Mouse (Mus musculus) splenic B cell, adult 2 months (primary cell): ENCODE data around the gene Mms19.
"Not testable (repeated sequence)": the region's sequence is repeated elsewhere in the genome, so short reads cannot be mapped to it uniquely, and the experiment has no call there.

Experiments used
- DNase-seq: peaks from one replicate; pipeline ENCODE4 v3.0.0-alpha.2; 2011; ENCODE audit warnings: low read depth, low spot score
- H3K27me3 ChIP-seq: 2 replicates; pipeline ENCODE4 v1.6.1; 2012; ENCODE audit warnings: mild to moderate bottlenecking, low read length, moderate library complexity, mixed read lengths; ENCODE audit not compliant: control insufficient read depth, poor library complexity, insufficient read depth, severe bottlenecking
- H3K36me3 ChIP-seq: 2 replicates; pipeline ENCODE4 v1.6.1; 2012; ENCODE audit warnings: mild to moderate bottlenecking, low read length, moderate library complexity, mixed read lengths; ENCODE audit not compliant: control insufficient read depth, poor library complexity, insufficient read depth, severe bottlenecking

Mms19 gene

GRCm38 (mm10) chr19:41932686-41933085, 48.3 kb downstream of the Mms19 start:
- H3K27me3 ChIP-seq, result no peaks in the 10 kb centered on the region
- peak; percentile 74 for DNase-seq

GRCm38 (mm10) chr19:41920412-41921067, 60.4 kb downstream of the Mms19 start:
- peaks cover 11% of the 10 kb centered on the region for H3K36me3 ChIP-seq
- no peaks in the 10 kb centered on the region for H3K27me3 ChIP-seq
- DNase-seq, result no peak

More at GRCm38 (mm10) chr19:41932686-41933085, 48.3 kb downstream of the Mms19 start:
- H3K36me3 ChIP-seq, result peaks cover 4% of the 10 kb centered on the region; the same call in 1 of the 2 replicates

GRCm38 (mm10) chr19:41919471-41919870, 61.5 kb downstream of the Mms19 start:
- DNase-seq, result no peak
- H3K27me3 ChIP-seq, result no peaks in the 10 kb centered on the region

GRCm38 (mm10) chr19:41916853-41917252, 64.1 kb downstream of the Mms19 start:
- no peak for DNase-seq
- peaks cover 9% of the 10 kb centered on the region for H3K36me3 ChIP-seq
- no peaks in the 10 kb centered on the region for H3K27me3 ChIP-seq

More at GRCm38 (mm10) chr19:41919471-41919870, 61.5 kb downstream of the Mms19 start:
- H3K36me3 ChIP-seq, result peaks cover 11% of the 10 kb centered on the region

GRCm38 (mm10) chr19:41915294-41915693, 65.7 kb downstream of the Mms19 start:
- DNase-seq, result no peak
- no peaks in the 10 kb centered on the region for H3K27me3 ChIP-seq
- H3K36me3 ChIP-seq, result peaks cover 9% of the 10 kb centered on the region

GRCm38 (mm10) chr19:41914592-41914882, 66.4 kb downstream of the Mms19 start:
- not testable (repeated sequence) for DNase-seq, H3K36me3 ChIP-seq, H3K27me3 ChIP-seq

GRCm38 (mm10) chr19:41913774-41914591, 67.0 kb downstream of the Mms19 start:
- DNase-seq, result no peak
- peaks cover 8% of the 10 kb centered on the region for H3K36me3 ChIP-seq
- H3K27me3 ChIP-seq, result no peaks in the 10 kb centered on the region

GRCm38 (mm10) chr19:41912121-41913080, 68.6 kb downstream of the Mms19 start:
- DNase-seq, result peak; percentile 57

GRCm38 (mm10) chr19:41911178-41912073, 69.5 kb downstream of the Mms19 start, which contains the start of gene Pgam1:
Pgam1 (plus strand) TSS chr19:41911923.
- Histone ChIP-seq H3K36me3 (no peaks in the 10 kb centered on the region), H3K27me3 (no peaks in the 10 kb centered on the region)
- peak; percentile 100 for DNase-seq

More at GRCm38 (mm10) chr19:41912121-41913080, 68.6 kb downstream of the Mms19 start:
- H3K36me3 ChIP-seq, result peaks cover 3% of the 10 kb centered on the region; the same call in 1 of the 2 replicates
- H3K27me3 ChIP-seq, result no peaks in the 10 kb centered on the region

GRCm38 (mm10) chr19:41910396-41910795, 70.6 kb downstream of the Mms19 start:
- H3K36me3 ChIP-seq, result no peaks in the 10 kb centered on the region
- DNase-seq, result no peak

GRCm38 (mm10) chr19:41908736-41909135, 72.2 kb downstream of the Mms19 start:
- no peaks in the 10 kb centered on the region for H3K27me3 ChIP-seq
- no peak for DNase-seq

More at GRCm38 (mm10) chr19:41910396-41910795, 70.6 kb downstream of the Mms19 start:
- H3K27me3 ChIP-seq, result no peaks in the 10 kb centered on the region

GRCm38 (mm10) chr19:41907079-41907760, 73.7 kb downstream of the Mms19 start:
- no peaks in the 10 kb centered on the region for H3K36me3 ChIP-seq
- DNase-seq, result no peak

More at GRCm38 (mm10) chr19:41908736-41909135, 72.2 kb downstream of the Mms19 start:
- no peaks in the 10 kb centered on the region for H3K36me3 ChIP-seq

More at GRCm38 (mm10) chr19:41907079-41907760, 73.7 kb downstream of the Mms19 start:
- H3K27me3 ChIP-seq, result no peaks in the 10 kb centered on the region
